Mouse (Mus musculus) limb, embryonic 12.5 days (tissue): ENCODE data around the gene Tnk1. TPM values are rescaled to one million over a fixed set of nuclear protein-coding genes. Genes with fewer than 3 reads are reported as not detected.
A peak's percentile ranks its signal among the peaks of the same experiment; 100 is the strongest.

Experiments used
- ATAC-seq: fragments of 200-750 bp; cut with Nextera tagmentation; 2 replicates; pipeline ENCODE4 v1.8.0; 2017; ENCODE audit warnings: low read depth, moderate TSS enrichment; ENCODE audit not compliant: insufficient number of reproducible peaks, insufficient read depth, low FRiP score, low TSS enrichment
- H3K27ac ChIP-seq: fragments of 300-500 bp; sonication (generic); 2 replicates; pipeline ENCODE4 v1.5.1; 2016; ENCODE audit warnings: mild to moderate bottlenecking, moderate library complexity
- H3K27me3 ChIP-seq: fragments of 300-500 bp; sonication (generic); 2 replicates; pipeline ENCODE4 v1.6.1; 2016; ENCODE audit warnings: mild to moderate bottlenecking, moderate library complexity
- H3K36me3 ChIP-seq: fragments of 300-500 bp; sonication (generic); 2 replicates; pipeline ENCODE4 v1.6.1; 2016; ENCODE audit warnings: mild to moderate bottlenecking, moderate library complexity
- H3K4me1 ChIP-seq: fragments of 300-500 bp; sonication (generic); replicated peaks from 2 replicates; pipeline ENCODE4 v1.6.1; 2016
- H3K4me2 ChIP-seq: fragments of 300-500 bp; sonication (generic); 2 replicates; pipeline ENCODE4 v1.6.1; 2016; ENCODE audit warnings: mild to moderate bottlenecking, moderate library complexity
- H3K4me3 ChIP-seq: fragments of 300-500 bp; sonication (generic); replicated peaks from 2 replicates; pipeline ENCODE4 v1.5.1; 2016; ENCODE audit warnings: mild to moderate bottlenecking
- H3K9ac ChIP-seq: fragments of 300-500 bp; sonication (generic); replicated peaks from 2 replicates; pipeline ENCODE4 v1.6.1; 2016; ENCODE audit warnings: mild to moderate bottlenecking, moderate library complexity
- H3K9me3 ChIP-seq: fragments of 300-500 bp; sonication (generic); 2 replicates; pipeline ENCODE4 v1.6.1; 2016; ENCODE audit warnings: mild to moderate bottlenecking, moderate library complexity
- WGBS: fragments of 180-500 bp; shearing (Covaris S2); methylation state at CpG from one replicate; pipeline ENCODE4 v1.1.7; 2016; 5-methylcytosine and 5-hydroxymethylcytosine counted together
- microRNA-seq: library from miRNA; unstranded; fragments of <30 nt; microRNA quantifications from one replicate; pipeline ENCODE4, GENCODE M21; 2017
- polyA plus RNA-seq: library from polyadenylated mRNA; unstranded; fragments of >200 nt; fragmentation: Nextera tagmentation; extraction: Ambion mirVana; gene quantifications from 2 replicates; pipeline ENCODE4 v1.2.1, GENCODE M21; 2016

The Tnk1 gene
- polyA plus RNA-seq, 1 experiment from 2014 or later, result 2.3 TPM

GRCm38 (mm10) chr11:69802648-69803105 lies 55.9 kb downstream of the Tnk1 start:
- Histone ChIP-seq H3K4me3 (peak overlapping the region; percentile 57), H3K27ac (no peak overlapping the region), H3K9ac (peak overlapping the region; percentile 63), H3K27me3 (peaks cover 98% of the 10 kb centered on the region), H3K36me3 (no peaks in the 10 kb centered on the region), H3K9me3 (peaks cover 9% of the 10 kb centered on the region), H3K4me1 (peaks cover 58% of the 10 kb centered on the region), H3K4me2 (peak overlapping the region; percentile 92)
- WGBS, result under 1% methylated on average over 33 of the region's 33 CpGs
- ATAC-seq, result no peak

GRCm38 (mm10) chr11:69801379-69801977 lies 57.1 kb downstream of the Tnk1 start, which contains the start of gene Fgf11:
Fgf11 (minus strand) TSS chr11:69801857.
- H3K36me3 ChIP-seq, result no peaks in the 10 kb centered on the region
- peaks cover 58% of the 10 kb centered on the region for H3K4me1 ChIP-seq

More at GRCm38 (mm10) chr11:69801379-69801977, 57.1 kb downstream of the Tnk1 start, which contains the start of gene Fgf11:
- no peak for ATAC-seq
- H3K27ac ChIP-seq, result peak within 1 kb of the TSS; percentile 47
- H3K4me2 ChIP-seq, result peak within 1 kb of the TSS; percentile 92
- H3K9me3 ChIP-seq, result peaks cover 6% of the 10 kb centered on the region
- peak within 1 kb of the TSS; percentile 68 for H3K9ac ChIP-seq
- WGBS, result 1% methylated on average over 33 of the region's 33 CpGs
- peaks cover 99% of the 10 kb centered on the region for H3K27me3 ChIP-seq
- H3K4me3 ChIP-seq, result peak within 1 kb of the TSS; percentile 57

Small RNA genes lying within 50 kb of the gene (microRNA-seq; reads per million reads assigned to microRNA genes)
- gene Mir6924, result not detected

Other genes starting within 250 kb of the Tnk1 start
- not detected in 2 replicates for gene Shbg, start 240.8 kb downstream of the Tnk1 start, polyA plus RNA-seq
- 24.3 and 25.8 TPM in 2 replicates for gene Sat2, start 236.7 kb downstream of the Tnk1 start, polyA plus RNA-seq
- gene Fxr2, start 225.7 kb downstream of the Tnk1 start, polyA plus RNA-seq, result 56.0 and 63.9 TPM in 2 replicates
- 0.68 TPM in 1 of 2 replicates, not detected in the other for gene Sox15, start 203.4 kb downstream of the Tnk1 start, polyA plus RNA-seq
- 62.6 and 64.3 TPM in 2 replicates for gene Mpdu1, start 196.1 kb downstream of the Tnk1 start, polyA plus RNA-seq
- 5.9 and 8.0 TPM in 2 replicates for gene Cd68, start 192.6 kb downstream of the Tnk1 start, polyA plus RNA-seq
- 569 and 701 TPM in 2 replicates for gene Eif4a1, start 186.3 kb downstream of the Tnk1 start, polyA plus RNA-seq
- 132 and 140 TPM in 2 replicates for gene Senp3, start 176.6 kb downstream of the Tnk1 start, polyA plus RNA-seq
- 0.58 and 1.0 TPM in 2 replicates for gene Tnfsf13, start 172.9 kb downstream of the Tnk1 start, polyA plus RNA-seq
- gene Tnfsf12, start 162.9 kb downstream of the Tnk1 start, polyA plus RNA-seq, result 2.2 and 3.7 TPM in 2 replicates
- gene Tnfsfm13, start 162.6 kb downstream of the Tnk1 start, polyA plus RNA-seq, result 1.7 TPM in 2 replicates
- gene Polr2a, start 100.1 kb downstream of the Tnk1 start, polyA plus RNA-seq, result 27.2 and 38.1 TPM in 2 replicates
- 0.13 and 0.18 TPM in 2 replicates for gene Slc35g3, start 96.8 kb downstream of the Tnk1 start, polyA plus RNA-seq
- gene Zbtb4, start 92.8 kb downstream of the Tnk1 start, polyA plus RNA-seq, result 1.9 and 2.4 TPM in 2 replicates
- 15.4 and 17.1 TPM in 2 replicates for gene Chrnb1, start 62.8 kb downstream of the Tnk1 start, polyA plus RNA-seq
- gene Fgf11, start 56.9 kb downstream of the Tnk1 start, polyA plus RNA-seq, result 1.2 and 1.5 TPM in 2 replicates
- 1.6 and 1.8 TPM in 2 replicates for gene Tmem102, start 53.1 kb downstream of the Tnk1 start, polyA plus RNA-seq
- gene Gm39566, start 43.4 kb downstream of the Tnk1 start, polyA plus RNA-seq, result not detected in 2 replicates
- gene Spem2, start 40.3 kb downstream of the Tnk1 start, polyA plus RNA-seq, result not detected in 2 replicates
- 0.20 TPM in 1 of 2 replicates, not detected in the other for gene Spem1, start 36.5 kb downstream of the Tnk1 start, polyA plus RNA-seq
- gene Nlgn2, start 20.9 kb downstream of the Tnk1 start, polyA plus RNA-seq, result 8.4 and 9.1 TPM in 2 replicates
- 346 and 353 TPM in 2 replicates for gene Tmem256, start 20.2 kb downstream of the Tnk1 start, polyA plus RNA-seq
- 111 and 120 TPM in 2 replicates for gene Plscr3, start 12.4 kb downstream of the Tnk1 start, polyA plus RNA-seq
- gene Tmem95, start 19.3 kb upstream of the Tnk1 start, polyA plus RNA-seq, result not detected in 2 replicates
- 3.7 and 4.4 TPM in 2 replicates for gene Kctd11, start 22.7 kb upstream of the Tnk1 start, polyA plus RNA-seq
- gene Acap1, start 36.8 kb upstream of the Tnk1 start, polyA plus RNA-seq, result 0.90 and 1.5 TPM in 2 replicates
- 30.4 and 32.8 TPM in 2 replicates for gene 2810408A11Rik, start 42.3 kb upstream of the Tnk1 start, polyA plus RNA-seq
- 10.9 and 12.7 TPM in 2 replicates for gene Neurl4, start 42.3 kb upstream of the Tnk1 start, polyA plus RNA-seq
- gene Gps2, start 55.2 kb upstream of the Tnk1 start, polyA plus RNA-seq, result 92.0 and 93.5 TPM in 2 replicates
- 1,762 and 1,851 TPM in 2 replicates for gene Eif5a, start 63.2 kb upstream of the Tnk1 start, polyA plus RNA-seq
- 14.0 and 15.5 TPM in 2 replicates for gene Ybx2, start 77.1 kb upstream of the Tnk1 start, polyA plus RNA-seq
- gene Slc2a4, start 89.5 kb upstream of the Tnk1 start, polyA plus RNA-seq, result 34.1 and 35.7 TPM in 2 replicates
- 15.7 and 18.1 TPM in 2 replicates for gene Cldn7, start 106.0 kb upstream of the Tnk1 start, polyA plus RNA-seq
- gene Ctdnep1, start 122.4 kb upstream of the Tnk1 start, polyA plus RNA-seq, result 24.5 and 27.8 TPM in 2 replicates
- gene Elp5, start 123.8 kb upstream of the Tnk1 start, polyA plus RNA-seq, result 124 and 126 TPM in 2 replicates
- 398 and 426 TPM in 2 replicates for gene Gabarap, start 132.4 kb upstream of the Tnk1 start, polyA plus RNA-seq
- gene Phf23, start 137.0 kb upstream of the Tnk1 start, polyA plus RNA-seq, result 102 and 108 TPM in 2 replicates
- gene Dvl2, start 141.9 kb upstream of the Tnk1 start, polyA plus RNA-seq, result 69.4 and 69.5 TPM in 2 replicates
- gene Acadvl, start 156.7 kb upstream of the Tnk1 start, polyA plus RNA-seq, result 65.9 and 67.1 TPM in 2 replicates
- gene Dlg4, start 158.2 kb upstream of the Tnk1 start, polyA plus RNA-seq, result 10.6 and 13.6 TPM in 2 replicates
- 1.5 and 2.3 TPM in 2 replicates for gene Asgr1, start 195.4 kb upstream of the Tnk1 start, polyA plus RNA-seq
- gene Asgr2, start 233.9 kb upstream of the Tnk1 start, polyA plus RNA-seq, result 0.22 TPM in 1 of 2 replicates, not detected in the other